Mouse (Mus musculus) stomach, embryonic 14.5 days (tissue): ENCODE results near the gene Tmem212. TPM values are rescaled to one million over a fixed set of nuclear protein-coding genes. Genes with fewer than 3 reads are reported as not detected.
"Not testable (repeated sequence)": the region's sequence is repeated elsewhere in the genome, so short reads cannot be mapped to it uniquely, and the experiment has no call there.

Experiments
- ATAC-seq: fragments of 200-750 bp; cut with Nextera tagmentation; 2 replicates; pipeline ENCODE4 v1.8.0; 2017; ENCODE audit warnings: low read depth, moderate TSS enrichment; ENCODE audit not compliant: insufficient number of reproducible peaks, insufficient read depth, low FRiP score
- H3K27ac ChIP-seq: fragments of 300-500 bp; sonication (generic); 2 replicates; pipeline ENCODE4 v1.5.1; 2014; ENCODE audit warnings: mild to moderate bottlenecking, low read length, moderate library complexity, mixed read lengths
- H3K27me3 ChIP-seq: fragments of 300-500 bp; sonication (generic); 2 replicates; pipeline ENCODE4 v1.6.1; 2014; ENCODE audit warnings: low read length, control low read depth, mixed read lengths; ENCODE audit not compliant: control insufficient read depth, insufficient read depth
- H3K36me3 ChIP-seq: fragments of 300-500 bp; sonication (generic); 2 replicates; pipeline ENCODE4 v1.6.1; 2014; ENCODE audit warnings: mild to moderate bottlenecking, control low read depth, low read length, moderate library complexity, mixed read lengths; ENCODE audit not compliant: control insufficient read depth, insufficient read depth
- H3K4me1 ChIP-seq: fragments of 300-500 bp; sonication (generic); 2 replicates; pipeline ENCODE4 v1.6.1; 2014; ENCODE audit warnings: low read length, control low read depth, mixed read lengths; ENCODE audit not compliant: control insufficient read depth, insufficient read depth
- H3K4me2 ChIP-seq: fragments of 300-500 bp; sonication (generic); replicated peaks from 2 replicates; pipeline ENCODE4 v1.6.1; 2014; ENCODE audit warnings: low read depth, low read length, control low read depth
- H3K4me3 ChIP-seq: fragments of 300-500 bp; sonication (generic); 2 replicates; pipeline ENCODE4 v1.5.1; 2014; ENCODE audit warnings: low read depth, low read length, control low read depth
- H3K9ac ChIP-seq: fragments of 300-500 bp; sonication (generic); replicated peaks from 2 replicates; pipeline ENCODE4 v1.6.1; 2014; ENCODE audit warnings: low read depth, mild to moderate bottlenecking, control low read depth, low read length, moderate library complexity, mixed read lengths
- H3K9me3 ChIP-seq: fragments of 300-500 bp; sonication (generic); 2 replicates; pipeline ENCODE4 v1.6.1; 2016; ENCODE audit warnings: low read depth, low read length, control low read depth; ENCODE audit not compliant: control insufficient read depth
- WGBS: fragments of 180-500 bp; shearing (Covaris S2); extraction: QIAGEN DNeasy Blood & Tissue Kit; methylation state at CpG from one replicate; pipeline ENCODE4 v1.1.7; 2014; 5-methylcytosine and 5-hydroxymethylcytosine counted together
- polyA plus RNA-seq: library from polyadenylated mRNA; unstranded; fragments of >200 nt; fragmentation: Nextera tagmentation; extraction: Ambion mirVana; gene quantifications from 2 replicates; pipeline ENCODE4 v1.2.1, GENCODE M21; 2014

The Tmem212 gene
- polyA plus RNA-seq = not detected in 2 replicates

DNA sequence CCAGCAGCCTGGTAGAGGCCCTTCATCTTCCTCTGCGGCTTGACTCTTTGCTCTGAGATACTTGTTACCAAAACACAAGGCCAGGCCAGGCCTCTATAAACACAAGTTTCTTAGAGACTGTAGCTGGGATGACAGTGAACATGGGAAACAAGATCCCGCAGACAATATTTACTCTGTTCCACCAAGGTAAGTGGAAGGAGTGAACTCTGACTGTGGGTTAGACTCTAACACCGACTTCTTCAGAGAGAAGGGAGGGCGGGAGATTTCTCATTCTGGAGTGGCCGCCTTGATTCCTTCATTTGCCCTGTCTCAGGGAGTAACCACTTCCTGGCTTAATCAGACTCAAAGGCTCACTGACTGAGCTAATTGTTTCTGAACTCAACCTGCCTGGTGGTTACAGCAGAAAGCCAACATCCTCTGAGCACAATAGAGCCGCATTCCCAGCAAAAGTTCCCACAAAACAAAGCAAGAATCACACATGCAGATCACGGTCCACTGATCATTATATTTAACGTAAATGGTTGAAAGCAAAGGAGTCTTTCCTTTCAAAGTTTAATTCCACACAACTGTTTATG lies at the start of gene Tmem212:
Gene Tmem212 (minus strand): TSS at position 51 of the 575 bp plus-strand sequence.
- no peak within 1 kb of the TSS for H3K27ac ChIP-seq
- no peak for ATAC-seq

DNA sequence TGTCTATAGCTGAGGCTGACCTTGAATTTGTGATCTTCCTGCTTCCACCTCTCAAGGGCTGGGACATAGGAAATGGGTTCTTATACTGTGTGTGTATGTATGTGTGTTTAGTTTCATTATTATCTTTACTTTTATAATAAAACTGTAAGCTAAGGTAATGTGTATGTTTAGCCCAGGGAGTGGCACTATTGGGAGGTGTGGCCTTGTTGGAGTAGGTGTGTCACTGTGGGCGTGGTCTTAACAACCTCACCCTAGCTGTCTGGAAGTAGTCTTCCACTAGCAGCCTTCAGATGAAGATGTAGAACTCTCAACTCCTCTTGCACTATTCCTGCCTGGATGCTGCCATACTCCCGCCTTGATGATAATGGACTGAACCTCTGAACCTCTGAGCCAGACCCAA lies 49.2 kb upstream of the Tmem212 start:
- H3K4me1 ChIP-seq, H3K36me3 ChIP-seq, H3K27me3 ChIP-seq, H3K4me2 ChIP-seq, H3K27ac ChIP-seq, H3K9me3 ChIP-seq, H3K4me3 ChIP-seq, H3K9ac ChIP-seq, ATAC-seq: not testable (repeated sequence)
- WGBS = 82% methylated on average over 2 of the region's 2 CpGs

More for the DNA sequence above, at the start of gene Tmem212:
- peaks cover 13% of the 10 kb centered on the region; the same call in 1 of the 2 replicates for H3K4me1 ChIP-seq
- H3K9ac ChIP-seq = no peak within 1 kb of the TSS
- no peak within 1 kb of the TSS for H3K4me3 ChIP-seq
- no peaks in the 10 kb centered on the region for H3K36me3 ChIP-seq
- H3K4me2 ChIP-seq = no peak within 1 kb of the TSS
- H3K9me3 ChIP-seq = no peaks in the 10 kb centered on the region
- H3K27me3 ChIP-seq = no peaks in the 10 kb centered on the region
- WGBS = 61% methylated on average over 8 of the region's 8 CpGs

DNA sequence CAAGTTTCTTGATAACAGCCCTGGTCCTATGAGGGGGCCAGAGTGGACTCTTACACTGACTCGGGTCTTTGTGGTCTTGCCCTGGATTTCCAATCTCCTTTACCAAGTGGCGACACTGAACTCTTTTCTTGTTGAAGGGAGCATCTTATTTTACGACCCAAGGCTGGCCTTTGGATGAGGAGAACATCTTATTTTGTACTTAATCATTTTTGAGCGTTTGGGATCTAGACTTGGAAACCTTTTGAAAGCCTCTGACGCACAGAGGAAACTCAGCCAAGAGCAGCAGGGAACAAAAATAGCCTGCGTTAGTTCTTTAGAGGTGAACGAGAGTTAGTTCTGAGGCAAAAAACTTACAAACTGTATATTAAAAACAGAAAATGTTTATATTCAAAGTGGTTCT lies 46.8 kb upstream of the Tmem212 start:
- ATAC-seq = no peak

GRCm38 (mm10) chr3:27941634-27942033 lies 45.5 kb upstream of the Tmem212 start:
- Histone ChIP-seq H3K4me2 (no peak overlapping the region), H3K9me3 (no peaks in the 10 kb centered on the region), H3K9ac (no peak overlapping the region), H3K36me3 (no peaks in the 10 kb centered on the region), H3K4me1 (peaks cover 4% of the 10 kb centered on the region; the same call in 1 of the 2 replicates), H3K27ac (no peak overlapping the region), H3K27me3 (no peaks in the 10 kb centered on the region), H3K4me3 (no peak overlapping the region)
- no peak for ATAC-seq
- WGBS = 80% methylated on average over 3 of the region's 3 CpGs

More for the DNA sequence above, 46.8 kb upstream of the Tmem212 start:
- no peaks in the 10 kb centered on the region for H3K36me3 ChIP-seq
- no peaks in the 10 kb centered on the region for H3K9me3 ChIP-seq
- no peak overlapping the region for H3K27ac ChIP-seq
- H3K4me2 ChIP-seq = no peak overlapping the region
- H3K27me3 ChIP-seq = no peaks in the 10 kb centered on the region
- H3K4me1 ChIP-seq = peaks cover 4% of the 10 kb centered on the region; the same call in 1 of the 2 replicates
- 71% methylated on average over 7 of the region's 7 CpGs for WGBS
- no peak overlapping the region for H3K9ac ChIP-seq
- no peak overlapping the region for H3K4me3 ChIP-seq

DNA sequence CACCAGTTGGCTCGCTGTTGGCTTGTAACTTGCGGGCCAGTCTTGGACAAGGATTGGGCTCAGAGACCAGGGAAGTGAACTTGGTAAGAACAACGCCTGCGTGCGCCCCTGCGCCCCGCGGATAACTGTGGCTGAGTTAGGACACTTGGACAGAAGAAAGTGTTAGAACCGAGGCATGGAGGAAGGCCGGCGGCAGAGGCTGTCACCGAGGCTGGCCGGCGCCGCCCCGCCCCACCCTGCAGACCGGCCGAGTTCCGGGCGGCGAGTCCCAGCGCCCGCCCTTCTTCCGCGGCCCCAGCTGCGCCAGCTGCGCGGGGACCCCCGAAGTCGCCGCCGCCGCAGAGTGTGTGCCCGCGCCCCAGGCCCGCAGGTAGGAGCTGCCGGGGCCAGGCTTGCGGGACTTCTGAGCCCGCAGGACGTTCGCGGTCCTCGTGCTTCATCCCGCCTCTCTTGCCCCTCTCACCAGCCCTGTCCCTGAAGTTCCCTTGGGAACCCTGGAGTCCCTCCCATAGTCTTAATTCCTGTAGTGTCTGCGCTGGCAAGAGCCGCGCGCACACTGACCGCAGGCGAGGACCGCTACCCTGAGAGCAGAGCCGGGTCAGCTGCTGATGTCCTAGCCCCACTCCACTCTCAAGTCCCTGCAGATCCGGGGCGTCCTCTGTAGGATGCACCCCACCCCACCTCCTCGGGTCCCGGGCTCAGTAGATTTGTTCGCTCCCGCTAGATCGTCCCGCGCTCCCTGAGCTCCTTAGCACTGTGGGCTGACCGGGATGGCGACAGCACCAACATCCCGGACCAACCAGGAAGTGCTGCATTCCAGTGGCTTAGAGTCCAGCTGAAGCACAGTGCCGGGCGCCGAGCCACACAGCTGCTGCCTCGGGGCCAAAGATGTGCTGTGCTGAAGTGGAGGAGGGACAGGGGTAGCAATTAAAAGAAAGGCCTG lies 42.5 kb upstream of the Tmem212 start, which contains the start of gene Pld1:
Gene Pld1 (plus strand): TSS at position 315 of the 943 bp plus-strand sequence.
- WGBS = under 1% methylated on average over 67 of the region's 68 CpGs

GRCm38 (mm10) chr3:27937144-27938110 lies 41.3 kb upstream of the Tmem212 start:
- Histone ChIP-seq H3K4me2 (no peak overlapping the region; the same call in 1 of the 2 replicates), H3K4me3 (no peak overlapping the region), H3K9ac (no peak overlapping the region), H3K4me1 (peaks cover 4% of the 10 kb centered on the region; the same call in 1 of the 2 replicates), H3K36me3 (no peaks in the 10 kb centered on the region), H3K9me3 (no peaks in the 10 kb centered on the region), H3K27me3 (no peaks in the 10 kb centered on the region), H3K27ac (no peak overlapping the region)
- 74% methylated on average over 13 of the region's 13 CpGs for WGBS
- ATAC-seq = no peak

More for the DNA sequence above, 42.5 kb upstream of the Tmem212 start, which contains the start of gene Pld1:
- peak; percentile 84 for ATAC-seq
- Histone ChIP-seq H3K27ac (peak within 1 kb of the TSS; percentile 75), H3K4me2 (peak within 1 kb of the TSS; percentile 95), H3K27me3 (no peaks in the 10 kb centered on the region), H3K9ac (peak within 1 kb of the TSS; percentile 32), H3K4me3 (peak within 1 kb of the TSS; percentile 40), H3K4me1 (peaks cover 4% of the 10 kb centered on the region; the same call in 1 of the 2 replicates), H3K36me3 (no peaks in the 10 kb centered on the region), H3K9me3 (no peaks in the 10 kb centered on the region)

GRCm38 (mm10) chr3:27936731-27937130 lies 40.6 kb upstream of the Tmem212 start:
- ATAC-seq = no peak
- WGBS = 77% methylated on average over 5 of the region's 5 CpGs
- peaks cover 4% of the 10 kb centered on the region; the same call in 1 of the 2 replicates for H3K4me1 ChIP-seq
- H3K4me3 ChIP-seq = no peak overlapping the region
- H3K9me3 ChIP-seq = no peaks in the 10 kb centered on the region
- no peaks in the 10 kb centered on the region for H3K36me3 ChIP-seq
- no peak overlapping the region for H3K9ac ChIP-seq
- no peak overlapping the region for H3K4me2 ChIP-seq
- H3K27me3 ChIP-seq = no peaks in the 10 kb centered on the region
- H3K27ac ChIP-seq = no peak overlapping the region
